Mouse (Mus musculus): Measurements from ENCODE around the gene Kcnk13. TPM values are rescaled to one million over a fixed set of nuclear protein-coding genes. Genes with fewer than 3 reads are reported as not detected.

Kcnk13 gene
- polyA plus RNA-seq, 1 experiment from 2014 or later, result 0.37 TPM

- Histone ChIP-seq H3K4me3 (ENCODE audit: low read depth, low read length) (no peak overlapping the region), H3K4me2 (ENCODE audit: low read length) (no peak overlapping the region), H3K9ac (ENCODE audit: low read length) (no peak overlapping the region), H3K27ac (ENCODE audit: low read depth) (no peak overlapping the region), H3K4me1 (replicated peaks; ENCODE audit: control insufficient read depth, insufficient read depth, low read length) (no peaks in the 10 kb centered on the region), H3K9me3 (ENCODE audit: control insufficient read depth, low read length) (no peaks in the 10 kb centered on the region), H3K27me3 (replicated peaks; ENCODE audit: control insufficient read depth, insufficient read depth, low read length) (no peaks in the 10 kb centered on the region), H3K36me3 (ENCODE audit: control insufficient read depth, insufficient read depth, low read length) (no peaks in the 10 kb centered on the region)
- no peak for DNase-seq (ENCODE audit: low spot score)
- WGBS, result 83% methylated on average over 5 of the region's 5 CpGs
- no peak for ATAC-seq (replicated peaks; ENCODE audit: low FRiP score, low TSS enrichment, low read depth)
These were observed 50.8 kb downstream of the Kcnk13 start for GRCm38 (mm10) chr12:100015146-100015545.

- Histone ChIP-seq H3K9me3 (ENCODE audit: control insufficient read depth, low read length) (no peaks in the 10 kb centered on the region), H3K36me3 (ENCODE audit: control insufficient read depth, insufficient read depth, low read length) (no peaks in the 10 kb centered on the region), H3K4me3 (ENCODE audit: low read depth, low read length) (no peak overlapping the region), H3K27me3 (replicated peaks; ENCODE audit: control insufficient read depth, insufficient read depth, low read length) (no peaks in the 10 kb centered on the region), H3K4me1 (replicated peaks; ENCODE audit: control insufficient read depth, insufficient read depth, low read length) (no peaks in the 10 kb centered on the region), H3K4me2 (ENCODE audit: low read length) (no peak overlapping the region), H3K27ac (ENCODE audit: low read depth) (no peak overlapping the region), H3K9ac (ENCODE audit: low read length) (no peak overlapping the region)
- DNase-seq (ENCODE audit: low spot score) (peak; percentile 28), ATAC-seq (replicated peaks; ENCODE audit: low FRiP score, low TSS enrichment, low read depth) (no peak)
- 81% methylated on average over 6 of the region's 6 CpGs for WGBS
These were observed 53.4 kb downstream of the Kcnk13 start for GRCm38 (mm10) chr12:100017709-100018108.

- DNase-seq (ENCODE audit: low spot score) (no peak), ATAC-seq (replicated peaks; ENCODE audit: low FRiP score, low TSS enrichment, low read depth) (no peak)
- no peak overlapping the region for H3K27ac ChIP-seq (ENCODE audit: low read depth)
These were observed 58.2 kb downstream of the Kcnk13 start for GRCm38 (mm10) chr12:100022490-100022889.

GRCm38 (mm10) chr12:100023821-100024365 is 59.6 kb downstream of the Kcnk13 start:
- H3K27me3 ChIP-seq (replicated peaks; ENCODE audit: control insufficient read depth, insufficient read depth, low read length), result no peaks in the 10 kb centered on the region
- no peaks in the 10 kb centered on the region for H3K36me3 ChIP-seq (ENCODE audit: control insufficient read depth, insufficient read depth, low read length)
- WGBS, result 62% methylated on average over 12 of the region's 12 CpGs
- no peaks in the 10 kb centered on the region for H3K9me3 ChIP-seq (ENCODE audit: control insufficient read depth, low read length)
- H3K4me1 ChIP-seq (replicated peaks; ENCODE audit: control insufficient read depth, insufficient read depth, low read length), result no peaks in the 10 kb centered on the region
- H3K9ac ChIP-seq (ENCODE audit: low read length), result no peak overlapping the region
- no peak for ATAC-seq (replicated peaks; ENCODE audit: low FRiP score, low TSS enrichment, low read depth)
- DNase-seq (ENCODE audit: low spot score), result no peak
- H3K27ac ChIP-seq (ENCODE audit: low read depth), result no peak overlapping the region
- H3K4me3 ChIP-seq (ENCODE audit: low read depth, low read length), result no peak overlapping the region
- no peak overlapping the region for H3K4me2 ChIP-seq (ENCODE audit: low read length)

More at GRCm38 (mm10) chr12:100022490-100022889, 58.2 kb downstream of the Kcnk13 start:
- Histone ChIP-seq H3K9me3 (ENCODE audit: control insufficient read depth, low read length) (no peaks in the 10 kb centered on the region), H3K27me3 (replicated peaks; ENCODE audit: control insufficient read depth, insufficient read depth, low read length) (no peaks in the 10 kb centered on the region), H3K9ac (ENCODE audit: low read length) (no peak overlapping the region), H3K4me3 (ENCODE audit: low read depth, low read length) (no peak overlapping the region), H3K4me1 (replicated peaks; ENCODE audit: control insufficient read depth, insufficient read depth, low read length) (no peaks in the 10 kb centered on the region), H3K4me2 (ENCODE audit: low read length) (no peak overlapping the region), H3K36me3 (ENCODE audit: control insufficient read depth, insufficient read depth, low read length) (no peaks in the 10 kb centered on the region)
- 75% methylated on average over 5 of the region's 5 CpGs for WGBS

GRCm38 (mm10) chr12:100025675-100026074 is 61.4 kb downstream of the Kcnk13 start:
- no peak overlapping the region for H3K4me2 ChIP-seq (ENCODE audit: low read length)
- no peaks in the 10 kb centered on the region for H3K4me1 ChIP-seq (replicated peaks; ENCODE audit: control insufficient read depth, insufficient read depth, low read length)
- H3K9ac ChIP-seq (ENCODE audit: low read length), result no peak overlapping the region
- ATAC-seq (replicated peaks; ENCODE audit: low FRiP score, low TSS enrichment, low read depth) (no peak), DNase-seq (ENCODE audit: low spot score) (no peak)
- WGBS, result 80% methylated on average over 11 of the region's 11 CpGs
- no peak overlapping the region for H3K27ac ChIP-seq (ENCODE audit: low read depth)
- no peaks in the 10 kb centered on the region for H3K27me3 ChIP-seq (replicated peaks; ENCODE audit: control insufficient read depth, insufficient read depth, low read length)
- H3K4me3 ChIP-seq (ENCODE audit: low read depth, low read length), result no peak overlapping the region
- no peaks in the 10 kb centered on the region for H3K9me3 ChIP-seq (ENCODE audit: control insufficient read depth, low read length)
- H3K36me3 ChIP-seq (ENCODE audit: control insufficient read depth, insufficient read depth, low read length), result no peaks in the 10 kb centered on the region

- no peaks in the 10 kb centered on the region for H3K9me3 ChIP-seq (ENCODE audit: control insufficient read depth, low read length)
- ATAC-seq (replicated peaks; ENCODE audit: low FRiP score, low TSS enrichment, low read depth) (no peak), DNase-seq (ENCODE audit: low spot score) (no peak)
- H3K4me2 ChIP-seq (ENCODE audit: low read length), result no peak overlapping the region
- H3K4me1 ChIP-seq (replicated peaks; ENCODE audit: control insufficient read depth, insufficient read depth, low read length), result no peaks in the 10 kb centered on the region
- 71% methylated on average over 7 of the region's 7 CpGs for WGBS
- H3K36me3 ChIP-seq (ENCODE audit: control insufficient read depth, insufficient read depth, low read length), result no peaks in the 10 kb centered on the region
- H3K4me3 ChIP-seq (ENCODE audit: low read depth, low read length), result no peak overlapping the region
- H3K9ac ChIP-seq (ENCODE audit: low read length), result no peak overlapping the region
- no peaks in the 10 kb centered on the region for H3K27me3 ChIP-seq (replicated peaks; ENCODE audit: control insufficient read depth, insufficient read depth, low read length)
- no peak overlapping the region for H3K27ac ChIP-seq (ENCODE audit: low read depth)
These were observed 62.5 kb downstream of the Kcnk13 start for GRCm38 (mm10) chr12:100026715-100027245.

GRCm38 (mm10) chr12:100027281-100027680 is 63.0 kb downstream of the Kcnk13 start:
- H3K27me3 ChIP-seq (replicated peaks; ENCODE audit: control insufficient read depth, insufficient read depth, low read length), result no peaks in the 10 kb centered on the region
- H3K4me1 ChIP-seq (replicated peaks; ENCODE audit: control insufficient read depth, insufficient read depth, low read length), result no peaks in the 10 kb centered on the region
- H3K27ac ChIP-seq (ENCODE audit: low read depth), result no peak overlapping the region
- no peak for ATAC-seq (replicated peaks; ENCODE audit: low FRiP score, low TSS enrichment, low read depth)
- no peak for DNase-seq (ENCODE audit: low spot score)
- no peak overlapping the region for H3K9ac ChIP-seq (ENCODE audit: low read length)
- H3K9me3 ChIP-seq (ENCODE audit: control insufficient read depth, low read length), result no peaks in the 10 kb centered on the region
- no peaks in the 10 kb centered on the region for H3K36me3 ChIP-seq (ENCODE audit: control insufficient read depth, insufficient read depth, low read length)
- WGBS, result 78% methylated on average over 7 of the region's 7 CpGs
- no peak overlapping the region for H3K4me3 ChIP-seq (ENCODE audit: low read depth, low read length)
- H3K4me2 ChIP-seq (ENCODE audit: low read length), result no peak overlapping the region

- no peak for ATAC-seq (replicated peaks; ENCODE audit: low FRiP score, low TSS enrichment, low read depth)
- Histone ChIP-seq H3K4me1 (replicated peaks; ENCODE audit: control insufficient read depth, insufficient read depth, low read length) (no peaks in the 10 kb centered on the region), H3K27me3 (replicated peaks; ENCODE audit: control insufficient read depth, insufficient read depth, low read length) (no peaks in the 10 kb centered on the region), H3K27ac (ENCODE audit: low read depth) (no peak overlapping the region), H3K36me3 (ENCODE audit: control insufficient read depth, insufficient read depth, low read length) (no peaks in the 10 kb centered on the region), H3K9me3 (ENCODE audit: control insufficient read depth, low read length) (no peaks in the 10 kb centered on the region), H3K4me2 (ENCODE audit: low read length) (no peak overlapping the region), H3K9ac (ENCODE audit: low read length) (no peak overlapping the region), H3K4me3 (ENCODE audit: low read depth, low read length) (no peak overlapping the region)
- DNase-seq (ENCODE audit: low spot score), result no peak
- 87% methylated on average over 5 of the region's 5 CpGs for WGBS
These were observed 67.4 kb downstream of the Kcnk13 start for GRCm38 (mm10) chr12:100031681-100032080.

GRCm38 (mm10) chr12:100032521-100032920 is 68.2 kb downstream of the Kcnk13 start:
- Histone ChIP-seq H3K36me3 (ENCODE audit: control insufficient read depth, insufficient read depth, low read length) (no peaks in the 10 kb centered on the region), H3K4me1 (replicated peaks; ENCODE audit: control insufficient read depth, insufficient read depth, low read length) (no peaks in the 10 kb centered on the region), H3K4me2 (ENCODE audit: low read length) (no peak overlapping the region), H3K9me3 (ENCODE audit: control insufficient read depth, low read length) (no peaks in the 10 kb centered on the region), H3K27me3 (replicated peaks; ENCODE audit: control insufficient read depth, insufficient read depth, low read length) (no peaks in the 10 kb centered on the region), H3K4me3 (ENCODE audit: low read depth, low read length) (no peak overlapping the region), H3K27ac (ENCODE audit: low read depth) (no peak overlapping the region), H3K9ac (ENCODE audit: low read length) (no peak overlapping the region)
- DNase-seq (ENCODE audit: low spot score), result no peak
- ATAC-seq (replicated peaks; ENCODE audit: low FRiP score, low TSS enrichment, low read depth), result no peak
- WGBS, result 87% methylated on average over 4 of the region's 4 CpGs
